ENCODE assay signal across 17 mouse cellular contexts in the genomic region with DNA sequence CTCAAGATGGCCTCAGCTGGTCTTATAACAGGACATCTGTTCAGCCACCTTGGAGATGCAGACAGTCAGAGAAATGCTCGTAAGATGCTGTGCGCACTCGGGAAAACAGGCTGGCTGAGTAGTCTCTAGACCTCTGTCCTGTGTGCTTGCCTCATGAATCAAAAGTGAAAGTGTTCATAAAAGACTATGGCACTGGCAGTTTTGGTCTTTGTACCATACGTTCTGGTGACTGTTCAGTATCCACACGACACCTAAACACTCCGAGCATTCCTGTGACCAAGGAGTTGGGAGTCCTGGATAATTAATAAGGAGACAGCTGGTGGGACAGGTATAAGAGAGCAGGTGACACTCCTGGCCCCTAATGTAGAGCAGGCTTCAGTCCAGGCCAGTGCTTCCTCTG. TPM values are rescaled to one million over a fixed set of nuclear protein-coding genes. Genes with fewer than 3 reads are reported as not detected.
A peak's percentile ranks its signal among the peaks of the same experiment; 100 is the strongest.
DNase-seq lines count a peak whose midpoint lies in the region; ATAC-seq and TF ChIP-seq lines count a peak whose summit lies in the region.
"Had no signal": no experiment of that assay in that cellular context is flagged by ENCODE, and none has a peak within 500 bp of the region (broad histone marks: within the 10 kb centered on the region; RNA-seq: fewer than 3 reads in every experiment).

No protein-coding gene starts in this region.

- H3K9ac ChIP-seq in embryonic facial prominence, embryonic 13.5 days = no peak overlapping the region
- no peak overlapping the region for H3K9ac ChIP-seq in intestine, postnatal 0 days (ENCODE audit: low read depth, low read length)
- H3K9ac ChIP-seq in intestine, embryonic 15.5 days = no peak overlapping the region
- H3K9ac ChIP-seq: forebrain, embryonic 15.5 days; hindbrain, embryonic 15.5 days; stomach, embryonic 15.5 days had no signal

- no peak overlapping the region for H3K4me3 ChIP-seq in embryonic facial prominence, embryonic 13.5 days
- H3K4me3 ChIP-seq in embryonic facial prominence, embryonic 10.5 days = no peak overlapping the region
- no peak overlapping the region for H3K4me3 ChIP-seq in intestine, postnatal 0 days (ENCODE audit: low read depth, low read length)
- H3K4me3 ChIP-seq in intestine, embryonic 15.5 days (replicated peaks) = no peak overlapping the region
- H3K4me3 ChIP-seq: forebrain, embryonic 15.5 days; hindbrain, embryonic 15.5 days; stomach, embryonic 15.5 days had no signal

- ATAC-seq in embryonic facial prominence, embryonic 13.5 days (ENCODE audit: insufficient number of reproducible peaks, insufficient read depth, low FRiP score, low TSS enrichment, low read depth) = no peak
- ATAC-seq in intestine, postnatal 0 days = no peak
- ATAC-seq in intestine, embryonic 15.5 days = no peak
- ATAC-seq: forebrain, embryonic 15.5 days had no signal

- H3K36me3 ChIP-seq in embryonic facial prominence, embryonic 13.5 days = peaks cover 49% of the 10 kb centered on the region
- peaks cover 34% of the 10 kb centered on the region for H3K36me3 ChIP-seq in embryonic facial prominence, embryonic 10.5 days (replicated peaks)
- no peaks in the 10 kb centered on the region for H3K36me3 ChIP-seq in intestine, postnatal 0 days (ENCODE audit: control insufficient read depth, insufficient read depth)
- H3K36me3 ChIP-seq in intestine, embryonic 15.5 days = peaks cover 3% of the 10 kb centered on the region; the same call in 1 of the 2 replicates
- H3K36me3 ChIP-seq: hindbrain, embryonic 15.5 days; stomach, embryonic 15.5 days had no signal

- DNase-seq in embryonic facial prominence, embryonic 10.5 days (ENCODE audit: low spot score) = no peak
- DNase-seq in 3T3-L1 (ENCODE audit: low read depth, low spot score) = peak; percentile 44
- peak; percentile 10 for DNase-seq in induced T-regulatory cell, adult 2 months (ENCODE audit: low read depth)
- DNase-seq in adrenal gland, adult 8-10 months = no peak
- no peak for DNase-seq in lung, postnatal 25 days (ENCODE audit: low spot score)
- DNase-seq: adrenal gland, postnatal 36 days; cerebellum, postnatal 10 days; embryo, embryonic 11 days; heart, postnatal 14 days; lung, postnatal 14 days; right cerebral cortex, adult 18-20 months had no signal

- H3K4me2 ChIP-seq in embryonic facial prominence, embryonic 13.5 days = no peak overlapping the region
- no peak overlapping the region; the same call in 1 of the 2 replicates for H3K4me2 ChIP-seq in intestine, postnatal 0 days (replicated peaks; ENCODE audit: low read depth)
- H3K4me2 ChIP-seq in intestine, embryonic 15.5 days (replicated peaks) = no peak overlapping the region
- H3K4me2 ChIP-seq: forebrain, embryonic 15.5 days; hindbrain, embryonic 15.5 days; stomach, embryonic 15.5 days had no signal

- H3K9me3 ChIP-seq in embryonic facial prominence, embryonic 13.5 days = no peaks in the 10 kb centered on the region
- 0 out of 2 replicates have a peak, but pooled peaks cover 5% of the 10 kb centered on the region for H3K9me3 ChIP-seq in embryonic facial prominence, embryonic 10.5 days
- H3K9me3 ChIP-seq in intestine, postnatal 0 days (ENCODE audit: control insufficient read depth) = no peaks in the 10 kb centered on the region
- H3K9me3 ChIP-seq in intestine, embryonic 15.5 days = no peaks in the 10 kb centered on the region
- H3K9me3 ChIP-seq: forebrain, embryonic 15.5 days; hindbrain, embryonic 15.5 days; stomach, embryonic 15.5 days had no signal

- H3K27me3 ChIP-seq in embryonic facial prominence, embryonic 13.5 days = no peaks in the 10 kb centered on the region; the same call in none of the 2 replicates
- H3K27me3 ChIP-seq in embryonic facial prominence, embryonic 10.5 days (replicated peaks; ENCODE audit: low read depth, poor library complexity, severe bottlenecking) = peaks cover 9% of the 10 kb centered on the region; the same call in 1 of the 2 replicates
- no peaks in the 10 kb centered on the region for H3K27me3 ChIP-seq in intestine, postnatal 0 days (replicated peaks; ENCODE audit: control insufficient read depth, insufficient read depth, low read length)
- H3K27me3 ChIP-seq in intestine, embryonic 15.5 days (replicated peaks) = no peaks in the 10 kb centered on the region
- H3K27me3 ChIP-seq: forebrain, embryonic 15.5 days; hindbrain, embryonic 15.5 days; stomach, embryonic 15.5 days had no signal

- no peak for TF ChIP-seq CTCF in intestine, postnatal 0 days (IDR thresholded peaks at IDR 0.05; ENCODE audit: low read depth)

- peak overlapping the region; percentile 22; the same call in 1 of the 2 replicates for H3K27ac ChIP-seq in embryonic facial prominence, embryonic 13.5 days
- no peak overlapping the region for H3K27ac ChIP-seq in embryonic facial prominence, embryonic 10.5 days (replicated peaks)
- peak overlapping the region; percentile 35; the same call in 1 of the 2 replicates for H3K27ac ChIP-seq in intestine, postnatal 0 days (ENCODE audit: low read depth, low read length)
- no peak overlapping the region for H3K27ac ChIP-seq in intestine, embryonic 15.5 days
- H3K27ac ChIP-seq: forebrain, embryonic 15.5 days; hindbrain, embryonic 15.5 days; stomach, embryonic 15.5 days had no signal

- WGBS in embryonic facial prominence, embryonic 13.5 days = 85% methylated on average over 6 of the region's 6 CpGs
- WGBS in embryonic facial prominence, embryonic 10.5 days = 90% methylated on average over 6 of the region's 6 CpGs
- 44% methylated on average over 6 of the region's 6 CpGs for WGBS in intestine, postnatal 0 days
- 69% methylated on average over 6 of the region's 6 CpGs for WGBS in intestine, embryonic 15.5 days

- peaks cover 73% of the 10 kb centered on the region for H3K4me1 ChIP-seq in embryonic facial prominence, embryonic 13.5 days
- peaks cover 79% of the 10 kb centered on the region for H3K4me1 ChIP-seq in embryonic facial prominence, embryonic 10.5 days
- H3K4me1 ChIP-seq in intestine, postnatal 0 days (replicated peaks; ENCODE audit: control insufficient read depth, insufficient read depth, low read length) = no peaks in the 10 kb centered on the region; the same call in 1 of the 2 replicates
- H3K4me1 ChIP-seq in intestine, embryonic 15.5 days (replicated peaks) = peaks cover 11% of the 10 kb centered on the region

RNA-seq across cellular contexts. Expression of gene Nrp2, which starts 16.7 kb away (rescaled TPM):
- 48.3 and 51.3 TPM in 2 replicates for polyA plus RNA-seq in embryonic facial prominence, embryonic 13.5 days (2015; fragmentation: Nextera tagmentation; extraction: Ambion mirVana)
- 20.5 and 21.4 TPM in 2 replicates for polyA plus RNA-seq in embryonic facial prominence, embryonic 10.5 days (2016; fragmentation: Nextera tagmentation; extraction: Ambion mirVana)
- polyA plus RNA-seq in intestine, postnatal 0 days (2015; fragmentation: Nextera tagmentation; extraction: Ambion mirVana) = 11.7 and 12.7 TPM in 2 replicates
- polyA plus RNA-seq in intestine, embryonic 15.5 days (2015; fragmentation: Nextera tagmentation; extraction: Ambion mirVana) = 28.3 and 31.1 TPM in 2 replicates
- total RNA-seq in adrenal gland, adult 8-10 months (2022) = 10 to 100 TPM; 38.0 to 54.0 (median 45.8) TPM

Comparison
In these comparisons a context has a peak if more than half of its experiments do, and no peak if none do; other contexts are left out.
1. H3K27ac ChIP-seq: peak in embryonic facial prominence, embryonic 13.5 days (single experiment) and intestine, postnatal 0 days (single experiment); none in embryonic facial prominence, embryonic 10.5 days (single experiment) and intestine, embryonic 15.5 days (single experiment).
2. DNase-seq: peak in 3T3-L1 (single experiment) and induced T-regulatory cell, adult 2 months (single experiment); none in embryonic facial prominence, embryonic 10.5 days (single experiment), adrenal gland, adult 8-10 months (single experiment) and lung, postnatal 25 days (single experiment).